In the genomic region with DNA sequence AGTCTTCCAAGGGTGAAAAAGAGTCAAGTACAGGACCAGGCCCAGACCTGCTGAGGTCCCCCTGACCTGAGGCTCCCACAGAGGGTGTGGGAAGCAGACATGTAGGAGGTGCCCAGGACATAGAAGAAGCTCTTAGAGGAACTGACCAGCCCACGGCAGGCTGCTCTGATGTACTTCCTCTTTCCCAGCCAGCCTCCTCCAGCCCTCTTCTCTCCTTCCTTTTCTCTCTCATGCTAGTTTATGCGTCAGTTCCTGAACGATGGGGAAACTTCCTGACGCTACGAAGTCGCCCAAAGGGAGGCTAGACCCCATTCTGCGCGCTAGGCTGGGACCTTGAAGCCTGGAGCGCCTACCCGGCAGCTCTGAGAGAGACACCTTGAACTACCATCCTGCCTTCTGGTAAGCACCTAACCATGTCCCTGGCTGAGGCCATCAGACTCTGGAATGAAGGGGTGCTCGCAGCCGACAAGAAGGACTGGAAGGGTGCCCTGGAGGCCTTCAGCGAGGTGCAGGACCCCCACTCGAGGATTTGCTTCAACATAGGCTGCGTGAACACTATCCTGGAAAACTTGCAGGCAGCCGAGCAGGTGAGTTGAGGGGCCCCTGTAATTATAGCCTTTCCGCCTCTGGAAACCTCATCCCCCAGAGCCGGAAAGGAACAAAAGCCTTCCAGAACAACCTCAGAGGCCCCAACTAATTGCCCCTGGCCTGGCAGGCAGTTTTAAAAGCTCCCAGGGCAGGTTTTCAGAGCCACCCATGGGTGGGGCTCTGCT, we compare ENCODE assay signal across 11 mouse cellular contexts. TPM values are rescaled to one million over a fixed set of nuclear protein-coding genes. Genes with fewer than 3 reads are reported as not detected.
A peak's percentile ranks its signal among the peaks of the same experiment; 100 is the strongest.
DNase-seq lines count a peak whose midpoint lies in the region; ATAC-seq and TF ChIP-seq lines count a peak whose summit lies in the region.
"Had no signal": no experiment of that assay in that cellular context is flagged by ENCODE, and none has a peak within 500 bp of the region (broad histone marks: within the 10 kb centered on the region; RNA-seq: fewer than 3 reads in every experiment).

No protein-coding gene starts in this region.

- TF ChIP-seq CTCF in small intestine, adult 2 months (IDR thresholded peaks at IDR 0.05; ENCODE audit: extremely low read depth, insufficient read length, insufficient replicate concordance, low read depth, low read length), result no peak

- 37% methylated on average over 18 of the region's 18 CpGs for WGBS in kidney, embryonic 14.5 days
- WGBS in intestine, embryonic 16.5 days, result 56% methylated on average over 18 of the region's 18 CpGs
- 28% methylated on average over 18 of the region's 18 CpGs for WGBS in small intestine, adult 2 months

- no peaks in the 10 kb centered on the region for H3K27me3 ChIP-seq in kidney, embryonic 14.5 days (ENCODE audit: control insufficient read depth, insufficient read depth, low read length)
- no peaks in the 10 kb centered on the region for H3K27me3 ChIP-seq in intestine, embryonic 16.5 days (replicated peaks; ENCODE audit: control insufficient read depth, insufficient read depth, low read length)
- no peaks in the 10 kb centered on the region for H3K27me3 ChIP-seq in small intestine, adult 2 months (ENCODE audit: control insufficient read depth, insufficient read depth, low read length)

- peaks cover 9% of the 10 kb centered on the region; the same call in 1 of the 2 replicates for H3K4me1 ChIP-seq in kidney, embryonic 14.5 days (ENCODE audit: control insufficient read depth, insufficient read depth, low read length)
- H3K4me1 ChIP-seq in intestine, embryonic 16.5 days (ENCODE audit: control insufficient read depth, insufficient read depth, low read length), result peaks cover 9% of the 10 kb centered on the region
- peaks cover 4% of the 10 kb centered on the region; the same call in 1 of the 2 replicates for H3K4me1 ChIP-seq in small intestine, adult 2 months (ENCODE audit: control insufficient read depth, insufficient read depth, insufficient read length, low read length)

- no peak overlapping the region for H3K4me2 ChIP-seq in kidney, embryonic 14.5 days (replicated peaks; ENCODE audit: low read depth, low read length)
- peak overlapping the region; percentile 27; the same call in 1 of the 2 replicates for H3K4me2 ChIP-seq in intestine, embryonic 16.5 days (ENCODE audit: low read depth, low read length)

- no peak for DNase-seq in kidney, postnatal 14 days
- peak; percentile 73 for DNase-seq in MEL-GATA-1-ER (ENCODE audit: extremely low read depth, low read depth)
- DNase-seq in urinary bladder, postnatal 14 days (ENCODE audit: low spot score), result no peak
- no peak for DNase-seq in layer of hippocampus, postnatal 25 days (ENCODE audit: extremely low spot score in 1 of 2, low spot score in 1 of 2)
- no peak for DNase-seq in thymus, postnatal 36 days
- DNase-seq: cerebellum, adult 11 months; left cerebral cortex, postnatal 4 days had no signal

- no peak overlapping the region for H3K9ac ChIP-seq in kidney, embryonic 14.5 days (ENCODE audit: low read depth, low read length)
- peak overlapping the region; percentile 30 for H3K9ac ChIP-seq in intestine, embryonic 16.5 days (ENCODE audit: low read depth, low read length)

- no peak; the same call in 1 of the 2 replicates for TF ChIP-seq POLR2A in small intestine, adult 2 months (IDR thresholded peaks at IDR 0.05; ENCODE audit: low read depth, low read length)

- no peak overlapping the region for H3K4me3 ChIP-seq in kidney, embryonic 14.5 days (ENCODE audit: low read length)
- H3K4me3 ChIP-seq in intestine, embryonic 16.5 days (ENCODE audit: low read length), result no peak overlapping the region
- peak overlapping the region; percentile 56 for H3K4me3 ChIP-seq in small intestine, adult 2 months (ENCODE audit: low read depth, low read length)

- H3K27ac ChIP-seq in kidney, embryonic 14.5 days (ENCODE audit: low read depth, low read length), result no peak overlapping the region
- peak overlapping the region; percentile 93 for H3K27ac ChIP-seq in intestine, embryonic 16.5 days (ENCODE audit: low read length)
- peak overlapping the region; percentile 80 for H3K27ac ChIP-seq in small intestine, adult 2 months (ENCODE audit: insufficient read depth, low read depth, low read length)

- no peaks in the 10 kb centered on the region for H3K36me3 ChIP-seq in kidney, embryonic 14.5 days (ENCODE audit: control insufficient read depth, insufficient read depth, low read length)
- H3K36me3 ChIP-seq in intestine, embryonic 16.5 days (ENCODE audit: control insufficient read depth, insufficient read depth, low read length), result no peaks in the 10 kb centered on the region
- H3K36me3 ChIP-seq in small intestine, adult 2 months (ENCODE audit: control insufficient read depth, insufficient read depth, low read length), result peaks cover 2% of the 10 kb centered on the region; the same call in 1 of the 2 replicates

- peak; percentile 30; the same call in 1 of the 2 replicates for ATAC-seq in kidney, embryonic 14.5 days (ENCODE audit: low FRiP score, low TSS enrichment)
- peak; percentile 93 for ATAC-seq in intestine, embryonic 16.5 days

- no peaks in the 10 kb centered on the region for H3K9me3 ChIP-seq in kidney, embryonic 14.5 days (ENCODE audit: control insufficient read depth, low read length)
- no peaks in the 10 kb centered on the region for H3K9me3 ChIP-seq in intestine, embryonic 16.5 days (ENCODE audit: control insufficient read depth, low read length)

RNA-seq across cellular contexts. Expression of a gene that starts 7.8 kb away (rescaled TPM):
- polyA plus RNA-seq in kidney, embryonic 14.5 days (2014; fragmentation: Nextera tagmentation; extraction: Ambion mirVana), result 5.6 and 7.1 TPM in 2 replicates
- polyA plus RNA-seq in intestine, embryonic 16.5 days (2015; fragmentation: Nextera tagmentation; extraction: Ambion mirVana), result 10.6 and 13.0 TPM in 2 replicates
- polyA plus RNA-seq in small intestine, adult 2 months (2012; rRNA removed), result 3.0 and 5.4 TPM in 2 replicates
- 1 to 10 TPM; 3.5 to 3.7 TPM for total RNA-seq in layer of hippocampus, postnatal 25 days (2021)

RNA-seq across cellular contexts. Expression of a gene that starts 41.5 kb away (rescaled TPM):
- polyA plus RNA-seq in kidney, embryonic 14.5 days (2014; fragmentation: Nextera tagmentation; extraction: Ambion mirVana), result 228 and 240 TPM in 2 replicates
- polyA plus RNA-seq in intestine, embryonic 16.5 days (2015; fragmentation: Nextera tagmentation; extraction: Ambion mirVana), result 372 and 389 TPM in 2 replicates
- 76.3 and 102 TPM in 2 replicates for polyA plus RNA-seq in small intestine, adult 2 months (2012; rRNA removed)
- 100 to 1,000 TPM; 219 to 220 TPM for total RNA-seq in layer of hippocampus, postnatal 25 days (2021)

RNA-seq across cellular contexts. Expression of a gene that starts 41.7 kb away (rescaled TPM):
- polyA plus RNA-seq in kidney, embryonic 14.5 days (2014; fragmentation: Nextera tagmentation; extraction: Ambion mirVana), result 45.2 and 63.8 TPM in 2 replicates
- 45.4 and 45.8 TPM in 2 replicates for polyA plus RNA-seq in intestine, embryonic 16.5 days (2015; fragmentation: Nextera tagmentation; extraction: Ambion mirVana)
- 1.8 and 3.3 TPM in 2 replicates for polyA plus RNA-seq in small intestine, adult 2 months (2012; rRNA removed)
- 100 to 1,000 TPM; 109 to 111 TPM for total RNA-seq in layer of hippocampus, postnatal 25 days (2021)

RNA-seq across cellular contexts. Expression of a gene that starts 57.5 kb away (rescaled TPM):
- polyA plus RNA-seq in kidney, embryonic 14.5 days (2014; fragmentation: Nextera tagmentation; extraction: Ambion mirVana), result not detected in 2 replicates
- polyA plus RNA-seq in intestine, embryonic 16.5 days (2015; fragmentation: Nextera tagmentation; extraction: Ambion mirVana), result not detected in 2 replicates
- polyA plus RNA-seq in small intestine, adult 2 months (2012; rRNA removed), result not detected in 2 replicates
- total RNA-seq in layer of hippocampus, postnatal 25 days (2021), result not detected
- total RNA-seq: gastrocnemius, adult 18-20 months; left cerebral cortex, postnatal 4 days had no signal

Comparison
In these comparisons a context has a peak if more than half of its experiments do, and no peak if none do; other contexts are left out.
1. RNA of a gene that starts 41.7 kb away (polyA plus RNA-seq): 45.2 to 63.8 TPM in kidney, embryonic 14.5 days and 45.4 to 45.8 TPM in intestine, embryonic 16.5 days; 1.8 to 3.3 TPM in small intestine, adult 2 months; every median in the first group is over 10 times any median in the second.